Mouse (Mus musculus): ENCODE data around the gene Decr2.
"Not testable (repeated sequence)": the region's sequence is repeated elsewhere in the genome, so short reads cannot be mapped to it uniquely, and the experiment has no call there.

Decr2 gene

GRCm38 (mm10) chr17:26112751-26113150 lies 22.6 kb upstream of the Decr2 start:
- no peak for DNase-seq

GRCm38 (mm10) chr17:26111722-26112121 lies 21.6 kb upstream of the Decr2 start:
- DNase-seq = no peak

GRCm38 (mm10) chr17:26111024-26111423 lies 20.9 kb upstream of the Decr2 start:
- no peak for DNase-seq

- DNase-seq = no peak
Observed at GRCm38 (mm10) chr17:26110156-26110555, 20.0 kb upstream of the Decr2 start.

GRCm38 (mm10) chr17:26105619-26106018 lies 15.5 kb upstream of the Decr2 start:
- no peak for DNase-seq

GRCm38 (mm10) chr17:26101478-26101877 lies 11.3 kb upstream of the Decr2 start:
- no peak for DNase-seq

GRCm38 (mm10) chr17:26100166-26100565 lies 10.0 kb upstream of the Decr2 start:
- DNase-seq = no peak

GRCm38 (mm10) chr17:26099316-26099715 lies 9.2 kb upstream of the Decr2 start:
- DNase-seq = not testable (repeated sequence)

- DNase-seq = no peak
Observed at GRCm38 (mm10) chr17:26098461-26098860, 8.3 kb upstream of the Decr2 start.

GRCm38 (mm10) chr17:26095121-26095740 lies 5.1 kb upstream of the Decr2 start, which contains the start of gene Nme4:
Nme4 (minus strand) TSS chr17:26095602.
- peak; percentile 66 to 77 for DNase-seq

- DNase-seq = no peak
Observed at GRCm38 (mm10) chr17:26094531-26095110, 4.5 kb upstream of the Decr2 start.

GRCm38 (mm10) chr17:26087059-26087564 lies 3.0 kb downstream of the Decr2 start:
- DNase-seq = no peak

GRCm38 (mm10) chr17:26080867-26081266 lies 9.3 kb downstream of the Decr2 start:
- no peak for DNase-seq

- no peak for DNase-seq
Observed at GRCm38 (mm10) chr17:26078851-26079250, 11.3 kb downstream of the Decr2 start.

GRCm38 (mm10) chr17:26075246-26075645 lies 14.9 kb downstream of the Decr2 start:
- no peak for DNase-seq

GRCm38 (mm10) chr17:26070136-26070535 lies 20.0 kb downstream of the Decr2 start:
- DNase-seq = no peak

- peak; percentile 84 to 85 for DNase-seq
Observed at GRCm38 (mm10) chr17:26068831-26069739, 21.1 kb downstream of the Decr2 start, which contains the start of gene Rab11fip3. Rab11fip3 (minus strand) TSS chr17:26069555.

- peak in 1 of 2 experiments; percentile 28 for DNase-seq
Observed at GRCm38 (mm10) chr17:26068024-26068830, 21.9 kb downstream of the Decr2 start.

GRCm38 (mm10) chr17:26066488-26067020 lies 23.6 kb downstream of the Decr2 start:
- no peak for DNase-seq

- no peak for DNase-seq
Observed at GRCm38 (mm10) chr17:26064916-26065315, 25.2 kb downstream of the Decr2 start.

- no peak for DNase-seq
Observed at GRCm38 (mm10) chr17:26057787-26058567, 32.2 kb downstream of the Decr2 start.
